Mouse (Mus musculus) lung, adult 10 weeks (tissue): ENCODE measurements around the gene Cxcr2. TPM values are rescaled to one million over a fixed set of nuclear protein-coding genes. Genes with fewer than 3 reads are reported as not detected.

Experiments
- polyA plus RNA-seq: library from polyadenylated mRNA; stranded (reverse); fragments of 350-450 nt; fragmentation: Illumina TruSeq; extraction: RNeasy Lipid Tissue Mini Kit (QIAGEN cat#74804); gene quantifications from one replicate; pipeline ENCODE4 v1.2.3, GENCODE M21; 2014; ENCODE audit warnings: low read depth, low replicate concordance; ENCODE audit not compliant: insufficient read depth

The Cxcr2 gene
- 3.5 TPM for polyA plus RNA-seq

DNA sequence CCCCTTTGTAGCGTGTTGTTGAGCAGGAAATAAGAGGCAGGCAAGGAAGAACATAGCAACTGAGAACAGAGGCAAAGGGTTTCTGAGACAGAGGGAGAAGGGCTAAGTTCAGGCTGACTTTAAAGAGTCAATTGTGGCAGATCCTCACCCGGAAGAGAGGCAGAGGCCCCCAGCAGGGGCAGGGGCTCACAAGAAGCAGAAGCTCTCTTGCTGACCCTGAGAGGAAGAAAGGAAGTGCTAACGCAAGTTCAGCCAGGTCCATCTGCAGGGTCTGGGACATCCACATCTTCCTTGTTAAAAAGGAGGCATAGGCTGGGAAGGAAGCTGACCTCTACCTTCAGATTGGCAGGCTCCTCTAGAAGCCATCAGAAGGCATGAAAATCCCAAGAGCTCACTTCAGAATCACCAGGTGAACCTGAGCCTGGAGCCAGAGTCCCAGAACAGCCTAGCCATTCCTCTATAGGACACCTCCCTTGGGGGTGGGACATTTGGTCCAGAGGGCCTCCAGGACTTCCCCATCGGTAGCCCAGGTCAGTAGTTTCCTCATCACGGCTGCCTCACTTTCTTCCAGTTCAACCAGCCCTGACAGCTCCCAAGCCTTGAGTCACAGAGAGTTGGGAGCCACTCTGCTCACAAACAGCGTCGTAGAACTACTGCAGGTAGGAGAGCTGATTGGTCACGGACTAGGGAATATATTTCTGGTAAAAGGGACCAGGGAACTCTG lies at the start of gene Cxcr2:
TSS of gene Cxcr2 (plus strand) at position 529 of the 724 bp plus-strand sequence.

DNA sequence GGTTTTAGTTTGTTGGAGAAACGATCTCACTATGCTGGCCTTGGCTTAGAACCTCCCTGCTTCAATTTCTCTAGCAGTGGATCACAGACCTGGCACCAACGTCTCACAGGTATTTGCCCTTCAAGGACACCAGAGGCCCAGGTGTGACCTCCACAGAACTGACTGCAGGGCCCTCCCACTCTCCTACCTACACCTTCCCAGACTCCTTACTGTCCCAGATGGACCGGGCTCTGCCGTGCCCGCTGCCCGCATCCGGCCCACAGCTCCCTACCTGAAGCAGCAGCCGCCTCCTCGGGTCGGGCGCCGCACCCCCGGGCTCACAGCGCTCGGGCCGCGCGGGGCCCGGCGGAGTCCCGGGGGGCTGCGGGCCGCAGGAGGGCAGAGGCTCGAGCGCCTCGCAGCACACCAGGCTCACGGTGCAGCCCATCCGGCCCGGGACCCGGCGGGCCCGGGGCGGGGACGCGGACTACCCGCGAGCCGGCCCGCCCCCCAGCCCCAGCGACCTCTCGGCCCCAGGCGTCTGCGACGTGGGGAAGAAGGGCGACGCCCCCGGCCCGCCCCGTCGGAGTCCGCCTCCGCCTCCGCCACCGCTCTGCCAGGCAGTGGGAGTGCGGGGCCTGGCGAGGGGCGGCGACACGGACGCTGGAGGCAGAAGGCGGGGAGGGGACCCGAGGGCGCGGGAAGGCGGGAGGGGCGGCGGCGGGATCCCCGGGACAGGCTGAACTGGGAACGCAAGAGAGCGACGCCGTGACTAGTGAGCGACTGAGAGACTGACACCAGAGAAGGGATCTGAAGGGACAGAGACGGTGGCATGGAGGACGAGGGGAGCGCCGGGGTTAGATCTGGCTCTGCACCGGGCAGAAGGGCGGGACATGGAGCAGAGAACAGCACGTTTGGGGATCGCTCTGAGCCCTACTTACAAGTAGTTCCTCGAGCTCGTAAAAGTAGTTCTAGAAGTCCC lies 29.5 kb upstream of the Cxcr2 start, which contains the start of gene Tns1:
TSS of gene Tns1 (minus strand) at position 429 of the 961 bp plus-strand sequence.

DNA sequence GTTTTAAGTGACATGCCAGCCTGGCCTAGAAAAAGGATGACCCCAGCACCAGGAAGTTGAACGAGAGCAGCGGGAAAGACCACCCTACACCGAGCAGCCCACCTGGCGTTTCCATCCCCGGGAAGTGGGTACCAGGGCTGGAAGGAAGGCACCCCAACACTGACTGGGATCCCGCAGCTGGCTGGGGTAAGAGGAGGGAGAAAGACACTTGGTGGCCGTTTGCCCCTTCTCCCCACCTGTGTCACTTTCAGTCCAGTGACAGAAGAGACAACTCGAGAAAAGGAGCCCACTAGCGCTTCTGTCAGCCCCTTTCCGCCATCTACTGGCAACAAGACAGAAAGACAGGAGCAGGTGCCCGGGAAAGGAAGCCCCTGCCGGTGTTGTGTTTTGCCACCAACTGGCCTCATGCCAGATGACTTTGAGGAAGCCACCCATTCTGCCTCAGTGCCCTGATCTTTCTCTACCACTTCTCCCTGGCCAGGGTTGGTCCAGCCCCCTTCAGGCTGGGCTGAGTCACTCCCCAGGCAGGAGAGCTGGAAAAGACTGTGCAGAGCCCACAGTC lies 28.7 kb upstream of the Cxcr2 start, which contains the start of gene Rufy4:
TSS of gene Rufy4 (plus strand) at position 551 of the 562 bp plus-strand sequence.

DNA sequence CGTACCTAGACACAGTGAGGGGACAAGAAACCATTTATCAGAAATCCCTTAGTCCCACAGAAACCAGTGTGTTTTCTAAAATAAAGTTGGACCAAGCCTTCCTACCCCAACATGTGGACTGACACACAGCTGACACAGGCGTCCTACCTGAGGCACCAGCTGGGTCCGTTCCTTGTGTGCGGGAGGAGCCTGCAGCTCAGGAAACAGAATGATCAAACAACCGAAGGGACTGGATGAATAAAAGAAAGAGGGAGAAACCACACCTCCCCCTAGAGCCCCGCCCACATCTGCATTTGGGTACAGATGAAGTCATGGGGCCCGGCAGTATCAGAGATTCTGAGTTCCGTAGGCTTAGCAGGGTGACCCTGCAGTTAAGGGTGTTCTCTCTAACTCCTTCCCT lies 40.7 kb downstream of the Cxcr2 start, which contains the start of gene Cxcr1:
TSS of gene Cxcr1 (minus strand) at position 187 of the 400 bp plus-strand sequence.

Other genes starting within 250 kb of the Cxcr2 start
- 139 TPM for gene Tns1, start 29.5 kb upstream of the Cxcr2 start, polyA plus RNA-seq
- gene Rufy4, start 28.4 kb upstream of the Cxcr2 start, polyA plus RNA-seq, result 1.8 TPM
- 0.51 TPM for gene Cxcr1, start 40.6 kb downstream of the Cxcr2 start, polyA plus RNA-seq
- gene Arpc2, start 82.1 kb downstream of the Cxcr2 start, polyA plus RNA-seq, result 238 TPM
- gene Gpbar1, start 124.6 kb downstream of the Cxcr2 start, polyA plus RNA-seq, result not detected
- gene Aamp, start 130.7 kb downstream of the Cxcr2 start, polyA plus RNA-seq, result 124 TPM
- 67.9 TPM for gene Pnkd, start 130.9 kb downstream of the Cxcr2 start, polyA plus RNA-seq
- 122 TPM for gene Tmbim1, start 151.6 kb downstream of the Cxcr2 start, polyA plus RNA-seq
- 6.8 TPM for gene Catip, start 208.1 kb downstream of the Cxcr2 start, polyA plus RNA-seq
- gene Slc11a1, start 221.2 kb downstream of the Cxcr2 start, polyA plus RNA-seq, result 9.3 TPM
- 77.0 TPM for gene Ctdsp1, start 237.5 kb downstream of the Cxcr2 start, polyA plus RNA-seq